Mouse (Mus musculus) forebrain, embryonic 16.5 days (tissue): ENCODE results near the gene Ddx19a. TPM values are rescaled to one million over a fixed set of nuclear protein-coding genes. Genes with fewer than 3 reads are reported as not detected.
"Not testable (repeated sequence)": the region's sequence is repeated elsewhere in the genome, so short reads cannot be mapped to it uniquely, and the experiment has no call there.

Experiments
- ATAC-seq: fragments of 200-750 bp; cut with Nextera tagmentation; 2 replicates; pipeline ENCODE4 v1.8.0; 2017; ENCODE audit warnings: mild to moderate bottlenecking, moderate library complexity
- H3K27ac ChIP-seq: fragments of 300-500 bp; sonication (generic); 2 replicates; pipeline ENCODE4 v1.5.1; 2014; ENCODE audit warnings: low read length, control low read depth
- H3K27me3 ChIP-seq: fragments of 300-500 bp; sonication (generic); replicated peaks from 2 replicates; pipeline ENCODE4 v1.6.1; 2014; ENCODE audit warnings: low read length; ENCODE audit not compliant: control insufficient read depth, insufficient read depth
- H3K36me3 ChIP-seq: fragments of 300-500 bp; sonication (generic); 2 replicates; pipeline ENCODE4 v1.6.1; 2014; ENCODE audit not compliant: control insufficient read depth, insufficient read depth
- H3K4me1 ChIP-seq: fragments of 300-500 bp; sonication (generic); replicated peaks from 2 replicates; pipeline ENCODE4 v1.6.1; 2014; ENCODE audit warnings: low read length; ENCODE audit not compliant: control insufficient read depth, insufficient read depth
- H3K4me2 ChIP-seq: fragments of 300-500 bp; sonication (generic); 2 replicates; pipeline ENCODE4 v1.6.1; 2014; ENCODE audit warnings: mild to moderate bottlenecking, low read length, control low read depth
- H3K4me3 ChIP-seq: fragments of 300-500 bp; sonication (generic); replicated peaks from 2 replicates; pipeline ENCODE4 v1.5.1; 2014; ENCODE audit warnings: mild to moderate bottlenecking, low read length, control low read depth
- H3K9ac ChIP-seq: fragments of 300-500 bp; sonication (generic); replicated peaks from 2 replicates; pipeline ENCODE4 v1.6.1; 2014; ENCODE audit warnings: low read depth, low read length, control low read depth
- H3K9me3 ChIP-seq: fragments of 300-500 bp; sonication (generic); 2 replicates; pipeline ENCODE4 v1.6.1; 2016; ENCODE audit warnings: low read length; ENCODE audit not compliant: control insufficient read depth
- WGBS: fragments of 180-500 bp; shearing (Covaris S2); extraction: QIAGEN DNeasy Blood & Tissue Kit; methylation state at CpG from one replicate; pipeline ENCODE4 v1.1.7; 2014; 5-methylcytosine and 5-hydroxymethylcytosine counted together
- microRNA-seq: library from miRNA; unstranded; fragments of <30 nt; microRNA quantifications from one replicate; pipeline ENCODE4, GENCODE M21; 2017
- polyA plus RNA-seq: library from polyadenylated mRNA; unstranded; fragments of >200 nt; fragmentation: Nextera tagmentation; extraction: Ambion mirVana; gene quantifications from 2 replicates; pipeline ENCODE4 v1.2.1, GENCODE M21; 2015

Ddx19a gene
- polyA plus RNA-seq, 1 experiment from 2014 or later: 11.9 TPM

DNA sequence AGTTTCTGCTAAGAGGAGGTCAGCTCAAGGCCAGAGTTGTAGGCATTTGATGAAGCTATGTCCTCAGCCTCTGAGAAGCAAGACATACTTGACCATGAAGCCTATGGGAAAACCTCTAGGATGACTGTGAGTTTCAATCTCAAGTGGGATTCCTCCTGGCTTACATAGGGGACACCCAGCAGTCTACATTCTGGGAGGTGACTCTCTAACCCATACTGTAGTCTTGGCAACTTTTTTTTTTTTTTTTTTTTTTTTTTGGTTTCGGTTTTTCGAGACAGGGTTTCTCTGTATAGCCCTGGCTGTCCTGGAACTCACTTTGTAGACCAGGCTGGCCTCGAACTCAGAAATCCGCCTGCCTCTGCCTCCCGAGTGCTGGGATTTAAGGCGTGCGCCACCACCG lies 67.9 kb downstream of the Ddx19a start:
- not testable (repeated sequence) for H3K36me3 ChIP-seq, H3K4me3 ChIP-seq, H3K27ac ChIP-seq, H3K9ac ChIP-seq, H3K9me3 ChIP-seq, H3K27me3 ChIP-seq, H3K4me2 ChIP-seq, ATAC-seq
- peaks cover 11% of the 10 kb centered on the region for H3K4me1 ChIP-seq
- WGBS: 97% methylated on average over 6 of the region's 8 CpGs

DNA sequence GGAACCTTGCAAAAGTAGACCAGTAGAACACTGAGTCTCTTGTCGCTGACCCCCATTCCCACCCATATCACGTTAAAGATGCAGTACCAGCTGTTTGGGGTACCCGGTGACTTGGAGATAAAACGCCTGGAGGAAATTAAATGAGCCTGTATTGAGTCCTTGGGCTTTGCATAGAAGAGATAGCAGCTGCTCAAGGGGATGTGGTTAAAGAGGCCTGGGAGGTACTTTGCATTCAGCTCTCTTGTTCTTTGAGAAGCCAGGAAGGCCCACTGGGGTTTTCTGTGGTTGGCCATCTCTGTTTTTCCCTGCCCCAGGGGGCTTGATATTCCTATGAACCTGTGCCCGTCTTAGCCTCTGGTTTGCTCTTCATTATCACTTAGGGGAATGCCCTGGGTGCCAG lies 68.5 kb downstream of the Ddx19a start:
- 71% methylated on average over 5 of the region's 5 CpGs for WGBS
- H3K4me2 ChIP-seq: no peak overlapping the region
- no peak overlapping the region for H3K9ac ChIP-seq
- no peaks in the 10 kb centered on the region for H3K27me3 ChIP-seq
- H3K27ac ChIP-seq: no peak overlapping the region
- H3K4me1 ChIP-seq: peaks cover 11% of the 10 kb centered on the region
- no peaks in the 10 kb centered on the region for H3K9me3 ChIP-seq
- H3K36me3 ChIP-seq: no peaks in the 10 kb centered on the region
- ATAC-seq: no peak
- no peak overlapping the region for H3K4me3 ChIP-seq

DNA sequence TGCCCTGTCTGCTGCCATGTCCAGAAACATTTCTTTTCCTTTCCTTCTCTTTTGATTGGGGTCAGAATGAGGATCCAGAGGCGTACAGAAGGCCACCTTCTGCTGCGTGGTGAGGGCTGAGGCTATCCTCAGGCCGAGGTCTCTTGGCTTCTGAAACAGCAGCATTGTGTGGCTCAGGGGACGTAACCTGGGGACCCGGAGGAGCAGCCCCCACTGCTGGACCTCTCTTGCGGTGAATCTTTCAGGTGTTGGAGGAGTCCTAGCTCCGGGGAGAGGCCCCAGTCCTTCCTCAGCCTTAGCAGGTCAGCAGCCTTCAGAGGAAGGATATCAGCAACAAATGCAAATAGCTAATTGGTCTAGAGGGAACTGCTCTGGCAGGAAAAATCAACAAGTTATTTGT lies 69.2 kb downstream of the Ddx19a start:
- Histone ChIP-seq H3K27me3 (no peaks in the 10 kb centered on the region), H3K4me2 (no peak overlapping the region), H3K27ac (no peak overlapping the region), H3K36me3 (no peaks in the 10 kb centered on the region), H3K4me1 (peaks cover 11% of the 10 kb centered on the region), H3K9ac (no peak overlapping the region), H3K9me3 (no peaks in the 10 kb centered on the region), H3K4me3 (no peak overlapping the region)
- ATAC-seq: no peak
- 89% methylated on average over 7 of the region's 7 CpGs for WGBS

GRCm38 (mm10) chr8:110926690-110927089 lies 70.9 kb downstream of the Ddx19a start:
- Histone ChIP-seq H3K27me3 (no peaks in the 10 kb centered on the region), H3K4me2 (no peak overlapping the region), H3K4me3 (no peak overlapping the region), H3K9me3 (no peaks in the 10 kb centered on the region), H3K9ac (no peak overlapping the region), H3K36me3 (no peaks in the 10 kb centered on the region), H3K4me1 (peaks cover 16% of the 10 kb centered on the region), H3K27ac (no peak overlapping the region)
- WGBS: 54% methylated on average over 4 of the region's 5 CpGs
- no peak for ATAC-seq

- peaks cover 25% of the 10 kb centered on the region for H3K4me1 ChIP-seq
- H3K9me3 ChIP-seq: no peaks in the 10 kb centered on the region
- no peak overlapping the region for H3K9ac ChIP-seq
- no peak overlapping the region for H3K4me3 ChIP-seq
- no peak overlapping the region for H3K27ac ChIP-seq
- ATAC-seq: no peak
- WGBS: 85% methylated on average over 8 of the region's 8 CpGs
- no peaks in the 10 kb centered on the region for H3K27me3 ChIP-seq
- H3K4me2 ChIP-seq: no peak overlapping the region
- no peaks in the 10 kb centered on the region for H3K36me3 ChIP-seq
Measured at GRCm38 (mm10) chr8:110925691-110926140, 71.9 kb downstream of the Ddx19a start.

Small RNA genes within 50 kb of the gene (microRNA-seq; reads per million reads assigned to microRNA genes)
- gene Gm24103: not detected
- gene Mir3473d: not detected

Other genes with a start within 250 kb of the Ddx19a start
- gene Il34, start 191.9 kb downstream of the Ddx19a start, polyA plus RNA-seq: 5.4 and 5.7 TPM in 2 replicates
- gene Cog4, start 151.2 kb downstream of the Ddx19a start, polyA plus RNA-seq: 65.0 and 69.3 TPM in 2 replicates
- gene Sf3b3, start 151.0 kb downstream of the Ddx19a start, polyA plus RNA-seq: 124 and 136 TPM in 2 replicates
- gene Fuk, start 95.3 kb downstream of the Ddx19a start, polyA plus RNA-seq: 8.2 and 8.4 TPM in 2 replicates
- gene St3gal2, start 77.9 kb downstream of the Ddx19a start, polyA plus RNA-seq: 24.7 and 25.2 TPM in 2 replicates
- 8.7 and 10.2 TPM in 2 replicates for gene Ddx19b, start 34.0 kb upstream of the Ddx19a start, polyA plus RNA-seq
- gene Aars, start 35.3 kb upstream of the Ddx19a start, polyA plus RNA-seq: 72.1 and 80.1 TPM in 2 replicates
- gene Exosc6, start 58.5 kb upstream of the Ddx19a start, polyA plus RNA-seq: not detected in 2 replicates
- gene Clec18a, start 94.6 kb upstream of the Ddx19a start, polyA plus RNA-seq: 0.28 and 0.67 TPM in 2 replicates
- gene Pdpr, start 96.8 kb upstream of the Ddx19a start, polyA plus RNA-seq: 13.4 and 14.0 TPM in 2 replicates